In the genomic region with DNA sequence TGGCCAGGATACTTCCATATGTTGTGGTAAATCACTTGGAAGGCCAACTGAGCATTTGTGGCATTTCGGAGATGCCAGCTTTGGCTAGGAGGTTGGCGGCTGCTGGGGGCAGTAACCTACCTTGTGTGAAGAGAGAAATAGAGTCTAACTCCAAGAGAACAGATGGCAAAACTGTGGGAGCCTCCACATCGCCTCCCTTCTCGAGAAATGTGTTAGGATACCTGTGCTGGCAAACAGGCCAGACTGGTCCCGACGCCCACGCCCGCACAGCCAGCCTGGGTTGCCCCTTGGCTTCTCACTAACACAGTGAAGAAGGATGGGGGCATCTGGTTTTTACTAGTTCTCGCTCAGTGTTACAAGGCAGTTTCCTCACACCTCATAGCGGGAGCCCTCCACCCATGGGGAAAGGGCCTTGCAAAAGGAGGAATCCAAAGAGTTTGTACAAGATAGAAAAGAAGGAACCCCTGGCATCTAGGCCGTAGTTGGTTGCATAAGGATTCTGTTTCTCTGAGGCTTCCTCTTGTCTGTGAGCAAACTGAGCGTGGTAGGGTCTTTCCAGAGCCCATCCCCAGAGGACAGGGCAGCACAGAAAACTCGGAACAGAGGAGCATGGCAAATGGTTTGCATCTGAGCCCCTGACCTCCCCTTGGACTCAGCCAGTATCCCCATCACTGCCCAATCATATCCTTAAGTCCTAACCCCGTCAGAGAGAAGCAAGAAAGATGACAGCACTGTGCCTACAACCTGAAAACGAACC, we compare ENCODE assay signal across 13 mouse cellular contexts.
DNase-seq lines count a peak whose midpoint lies in the region; ATAC-seq and TF ChIP-seq lines count a peak whose summit lies in the region.
"Had no signal": no experiment of that assay in that cellular context is flagged by ENCODE, and none has a peak within 500 bp of the region (broad histone marks: within the 10 kb centered on the region; RNA-seq: fewer than 3 reads in every experiment).

No protein-coding gene starts in this region.

- peak overlapping the region; percentile 76; the same call in 1 of the 2 replicates for H3K27ac ChIP-seq in limb, embryonic 13.5 days
- no peak overlapping the region for H3K27ac ChIP-seq in stomach, postnatal 0 days (replicated peaks)
- H3K27ac ChIP-seq: intestine, embryonic 15.5 days had no signal

- H3K4me3 ChIP-seq in limb, embryonic 13.5 days, result no peak overlapping the region
- no peak overlapping the region for H3K4me3 ChIP-seq in stomach, postnatal 0 days (ENCODE audit: low read depth, low read length)
- H3K4me3 ChIP-seq: heart, embryonic 13.5 days; intestine, embryonic 15.5 days had no signal

- TF ChIP-seq EP300 in stomach, postnatal 0 days (optimal IDR thresholded peaks at IDR 0.05), result no peak

- H3K4me1 ChIP-seq in limb, embryonic 13.5 days, result peaks cover 30% of the 10 kb centered on the region
- no peaks in the 10 kb centered on the region for H3K4me1 ChIP-seq in stomach, postnatal 0 days (replicated peaks; ENCODE audit: control insufficient read depth, insufficient read depth)
- H3K4me1 ChIP-seq: intestine, embryonic 15.5 days had no signal

- no peak for ATAC-seq in limb, embryonic 13.5 days (ENCODE audit: low FRiP score, low read depth)
- no peak for ATAC-seq in inflammation-experienced regulatory T-cells, adult 6 months
- no peak for ATAC-seq in stomach, postnatal 0 days (ENCODE audit: low FRiP score, low TSS enrichment)
- ATAC-seq: intestine, embryonic 15.5 days had no signal

- 57% methylated on average over 15 of the region's 15 CpGs for WGBS in limb, embryonic 13.5 days
- whole genome bisulfite sequencing in stomach, postnatal 0 days, result 86% methylated on average over 15 of the region's 15 CpGs

- H3K27me3 ChIP-seq in limb, embryonic 13.5 days, result no peaks in the 10 kb centered on the region
- H3K27me3 ChIP-seq in stomach, postnatal 0 days (ENCODE audit: control insufficient read depth, insufficient read depth, low read length), result no peaks in the 10 kb centered on the region
- H3K27me3 ChIP-seq: heart, embryonic 13.5 days; intestine, embryonic 15.5 days had no signal

- H3K36me3 ChIP-seq in limb, embryonic 13.5 days, result no peaks in the 10 kb centered on the region
- no peaks in the 10 kb centered on the region for H3K36me3 ChIP-seq in stomach, postnatal 0 days (ENCODE audit: control insufficient read depth, insufficient read depth, low read length)
- H3K36me3 ChIP-seq: heart, embryonic 13.5 days; intestine, embryonic 15.5 days had no signal

- H3K4me2 ChIP-seq in limb, embryonic 13.5 days (replicated peaks), result no peak overlapping the region
- H3K4me2 ChIP-seq in stomach, postnatal 0 days (replicated peaks; ENCODE audit: low read depth), result no peak overlapping the region
- H3K4me2 ChIP-seq: heart, embryonic 13.5 days; intestine, embryonic 15.5 days; liver, embryonic 11.5 days had no signal

- H3K9me3 ChIP-seq in limb, embryonic 13.5 days, result no peaks in the 10 kb centered on the region
- no peaks in the 10 kb centered on the region for H3K9me3 ChIP-seq in stomach, postnatal 0 days (ENCODE audit: control insufficient read depth, low read length)
- H3K9me3 ChIP-seq: heart, embryonic 13.5 days; intestine, embryonic 15.5 days had no signal

- no peak overlapping the region for H3K9ac ChIP-seq in limb, embryonic 13.5 days
- H3K9ac ChIP-seq in stomach, postnatal 0 days (ENCODE audit: low read length), result no peak overlapping the region
- H3K9ac ChIP-seq: heart, embryonic 13.5 days; intestine, embryonic 15.5 days had no signal

- no peak for TF ChIP-seq CTCF in stomach, postnatal 0 days (IDR thresholded peaks at IDR 0.05; ENCODE audit: low read depth)

- peak; percentile 32 for DNase-seq in layer of hippocampus, adult 9-11 months
- DNase-seq in layer of hippocampus, postnatal 10 days (ENCODE audit: low spot score in 2 of 2), result no peak
- DNase-seq in cerebellum, adult 11 months, result peak; percentile 94
- DNase-seq in cerebellum, postnatal 10 days, result peak; percentile 90 to 93
- no peak for DNase-seq in stomach, postnatal 0 days (ENCODE audit: low spot score)
- DNase-seq: adrenal gland, postnatal 14 days; kidney, postnatal 14 days; lung, postnatal 14 days had no signal

Comparison
In these comparisons a context has a peak if more than half of its experiments do, and no peak if none do; other contexts are left out.
1. DNase-seq: peak in layer of hippocampus, adult 9-11 months (single experiment), cerebellum, adult 11 months (single experiment) and cerebellum, postnatal 10 days (2 of 2); none in layer of hippocampus, postnatal 10 days (0 of 2) and stomach, postnatal 0 days (single experiment).